Mouse (Mus musculus) embryonic facial prominence, embryonic 10.5 days (tissue): ENCODE measurements at regions not wholly inside any gene's neighbourhood (a gene's known extent, or its start where the extent isn't known, plus 50 kb on each side); places are given as distances from the start of the nearest gene placed in this dataset.
"Not testable (repeated sequence)": the region's sequence is repeated elsewhere in the genome, so short reads cannot be mapped to it uniquely, and the experiment has no call there.

Source experiments
- DNase-seq: peaks from one replicate; pipeline ENCODE4 v3.0.0-alpha.2; 2017; ENCODE audit warnings: low spot score
- H3K27ac ChIP-seq: fragments of 300-500 bp; sonication (generic); replicated peaks from 2 replicates; pipeline ENCODE4 v1.5.1; 2016; ENCODE audit warnings: mild to moderate bottlenecking
- H3K27me3 ChIP-seq: fragments of 300-500 bp; sonication (generic); replicated peaks from 2 replicates; pipeline ENCODE4 v1.6.1; 2016; ENCODE audit warnings: low read depth, mild to moderate bottlenecking; ENCODE audit not compliant: poor library complexity, severe bottlenecking
- H3K36me3 ChIP-seq: fragments of 300-500 bp; sonication (generic); replicated peaks from 2 replicates; pipeline ENCODE4 v1.6.1; 2016; ENCODE audit warnings: mild to moderate bottlenecking, moderate library complexity
- H3K4me1 ChIP-seq: fragments of 300-500 bp; sonication (generic); 2 replicates; pipeline ENCODE4 v1.6.1; 2016
- H3K4me3 ChIP-seq: fragments of 300-500 bp; sonication (generic); 2 replicates; pipeline ENCODE4 v1.5.1; 2016; ENCODE audit warnings: mild to moderate bottlenecking, moderate library complexity
- H3K9me3 ChIP-seq: fragments of 300-500 bp; sonication (generic); 2 replicates; pipeline ENCODE4 v1.6.1; 2016; ENCODE audit warnings: mild to moderate bottlenecking
- WGBS: fragments of 180-500 bp; shearing (Covaris S2); methylation state at CpG from one replicate; pipeline ENCODE4 v1.1.7; 2016; 5-methylcytosine and 5-hydroxymethylcytosine counted together

DNA sequence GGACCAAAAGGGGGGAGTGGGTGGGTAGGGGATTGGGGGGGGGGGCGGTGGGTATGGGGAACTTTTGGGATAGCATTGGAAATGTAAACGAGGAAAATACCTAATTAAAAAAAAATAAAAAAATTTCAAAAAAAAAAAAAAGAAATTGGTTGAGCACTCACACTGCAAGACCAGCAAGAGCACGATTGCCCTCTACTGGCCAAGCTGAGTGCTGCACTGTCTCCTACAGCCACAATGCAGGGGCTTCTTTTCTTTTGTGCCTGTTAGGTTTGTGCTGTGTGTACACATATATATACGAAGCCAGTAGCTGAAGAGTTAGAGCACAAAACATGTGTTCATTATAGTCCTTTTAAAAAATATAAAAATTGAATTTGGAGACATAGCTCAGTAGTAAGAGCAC lies 55.6 kb downstream of the Mup20 start:
- DNase-seq: peak; percentile 35
- Histone ChIP-seq H3K27ac (no peak overlapping the region), H3K27me3 (no peaks in the 10 kb centered on the region), H3K4me1 (no peaks in the 10 kb centered on the region), H3K9me3 (peaks cover 4% of the 10 kb centered on the region; the same call in 1 of the 2 replicates), H3K36me3 (no peaks in the 10 kb centered on the region), H3K4me3 (no peak overlapping the region)
- 29% methylated on average over 4 of the region's 4 CpGs for WGBS

DNA sequence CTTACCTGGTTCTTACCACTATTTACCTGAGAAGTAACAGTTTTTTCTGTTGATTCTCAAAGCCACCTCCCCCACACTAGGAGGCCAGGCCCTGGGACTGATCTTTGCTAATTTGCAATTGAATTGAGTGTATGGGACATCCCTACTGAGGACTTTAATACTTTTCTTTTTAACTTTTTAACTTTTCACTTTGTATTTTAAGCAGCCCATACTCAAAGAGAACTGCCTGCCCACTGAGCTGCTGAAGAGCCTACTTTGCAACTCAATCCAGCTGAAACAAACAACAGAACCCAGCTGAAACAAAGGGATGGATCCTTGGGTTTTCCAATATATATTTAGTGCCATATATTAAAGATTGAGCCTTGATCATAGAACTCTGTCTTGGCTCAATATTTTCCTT lies 64.0 kb downstream of the Mup20 start:
- not testable (repeated sequence) for H3K27ac ChIP-seq, H3K4me1 ChIP-seq, H3K9me3 ChIP-seq, DNase-seq, H3K4me3 ChIP-seq, H3K36me3 ChIP-seq, H3K27me3 ChIP-seq

DNA sequence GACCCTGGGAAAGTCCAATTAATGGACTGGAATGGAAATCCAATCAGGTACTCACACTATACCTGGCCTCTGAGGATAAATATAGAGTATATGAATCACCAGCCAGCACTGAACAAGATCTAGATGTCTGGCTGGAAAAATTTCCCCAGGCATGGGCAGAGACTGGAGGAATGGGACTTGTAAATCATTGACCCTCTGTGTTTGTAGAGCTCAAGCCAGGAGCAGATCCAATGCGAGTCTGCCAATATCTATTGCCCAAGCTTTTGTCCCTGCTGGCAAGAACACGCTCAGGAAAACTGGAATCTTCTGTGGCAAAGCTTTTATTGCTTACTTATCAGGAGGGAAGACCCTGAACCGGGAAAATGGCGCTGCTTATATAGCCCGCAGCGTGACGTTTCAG lies 77.8 kb downstream of the Mup20 start:
- no peak for DNase-seq
- no peak overlapping the region for H3K27ac ChIP-seq
- no peaks in the 10 kb centered on the region for H3K4me1 ChIP-seq
- no peak overlapping the region for H3K4me3 ChIP-seq
- no peaks in the 10 kb centered on the region for H3K9me3 ChIP-seq
- no peaks in the 10 kb centered on the region for H3K36me3 ChIP-seq
- no peaks in the 10 kb centered on the region for H3K27me3 ChIP-seq
- WGBS: 92% methylated on average over 7 of the region's 7 CpGs

DNA sequence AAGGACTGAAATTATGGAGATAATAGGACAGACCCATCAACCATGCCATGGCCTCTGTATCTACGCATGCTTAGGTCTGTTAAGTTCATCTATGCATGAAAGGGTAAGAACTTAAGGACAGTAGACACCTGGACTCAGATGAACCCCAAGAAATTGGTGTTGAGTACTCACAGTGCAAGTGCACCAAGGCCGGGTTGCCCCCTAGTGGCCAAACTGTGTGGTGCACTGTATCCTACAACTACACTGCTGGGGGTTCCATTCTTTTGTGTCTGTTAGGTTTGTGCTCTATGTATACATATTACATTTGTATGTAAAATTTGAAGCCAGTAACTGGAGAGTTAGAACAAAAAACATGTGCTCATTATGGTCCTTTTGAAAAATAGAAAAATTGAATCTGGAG lies 80.7 kb downstream of the Mup20 start:
- H3K4me3 ChIP-seq: no peak overlapping the region
- H3K27ac ChIP-seq: no peak overlapping the region
- no peaks in the 10 kb centered on the region for H3K9me3 ChIP-seq
- H3K4me1 ChIP-seq: no peaks in the 10 kb centered on the region
- no peaks in the 10 kb centered on the region for H3K27me3 ChIP-seq
- H3K36me3 ChIP-seq: no peaks in the 10 kb centered on the region
- peak; percentile 28 for DNase-seq
- WGBS: 62% methylated on average over 2 of the region's 2 CpGs

DNA sequence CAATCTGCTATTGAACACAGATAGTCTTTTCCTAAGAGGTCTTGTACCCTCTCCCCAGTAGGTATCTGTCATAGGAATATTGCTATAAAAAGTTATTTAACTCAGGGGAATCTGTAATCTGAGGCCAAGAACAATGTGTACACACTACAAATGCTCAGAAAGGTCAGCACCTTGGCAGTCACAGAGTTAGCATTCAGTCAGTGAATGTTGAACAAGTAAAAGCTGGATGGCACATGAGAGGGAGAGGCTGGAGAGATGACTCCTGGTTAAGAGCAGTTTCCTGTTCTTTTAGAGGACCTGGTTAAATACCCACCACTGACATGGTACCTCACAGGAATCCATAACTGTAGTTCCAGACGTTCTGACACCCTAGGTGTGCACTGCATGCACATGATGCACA lies 84.3 kb downstream of the Mup20 start:
- Histone ChIP-seq H3K4me1 (no peaks in the 10 kb centered on the region), H3K9me3 (no peaks in the 10 kb centered on the region), H3K4me3 (no peak overlapping the region), H3K27me3 (no peaks in the 10 kb centered on the region), H3K36me3 (no peaks in the 10 kb centered on the region), H3K27ac (no peak overlapping the region)
- WGBS: 79% methylated on average over 1 of the region's 1 CpGs
- no peak for DNase-seq

DNA sequence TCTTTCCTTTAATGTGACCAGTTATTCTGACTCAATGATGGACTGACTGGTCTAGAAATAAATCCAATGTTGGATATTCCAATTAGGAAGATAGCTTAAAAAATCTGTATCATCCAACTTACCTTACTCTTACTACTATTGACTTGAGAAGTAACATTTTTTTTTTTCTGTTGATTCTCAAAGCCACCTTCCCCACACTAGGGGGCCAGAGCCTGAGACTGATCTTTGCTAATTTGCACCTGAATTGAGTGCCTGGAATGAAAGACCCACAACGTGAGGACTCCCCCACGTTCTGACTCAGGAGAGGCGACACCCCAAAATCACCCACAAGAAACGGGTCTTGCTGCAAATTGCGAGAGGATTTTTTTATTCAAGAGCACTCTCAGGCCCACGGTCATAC lies 86.3 kb downstream of the Mup20 start:
- H3K4me1 ChIP-seq: not testable (repeated sequence)
- 89% methylated on average over 6 of the region's 6 CpGs for WGBS

DNA sequence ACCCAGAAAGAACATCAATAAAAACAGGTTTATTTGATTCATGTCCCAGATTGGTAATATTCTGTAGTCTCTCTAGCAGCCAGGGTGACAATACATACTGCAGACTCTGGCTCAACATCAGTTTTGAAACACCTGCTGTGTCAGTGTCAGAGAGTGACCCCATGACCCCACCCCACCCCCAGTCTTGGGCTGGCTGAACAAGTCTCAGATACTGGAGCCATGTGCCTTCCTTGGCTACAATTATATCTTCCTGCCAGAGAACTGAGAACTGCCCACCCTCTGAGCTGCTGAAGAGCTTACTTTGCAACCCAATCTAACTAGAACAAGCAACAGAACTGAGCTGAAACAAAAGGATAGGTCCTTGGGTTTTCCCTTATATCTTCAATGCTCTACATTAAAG lies 91.6 kb downstream of the Mup20 start:
- H3K4me3 ChIP-seq: no peak overlapping the region
- no peaks in the 10 kb centered on the region for H3K4me1 ChIP-seq
- no peaks in the 10 kb centered on the region for H3K36me3 ChIP-seq
- no peak for DNase-seq
- H3K9me3 ChIP-seq: no peaks in the 10 kb centered on the region
- no peaks in the 10 kb centered on the region for H3K27me3 ChIP-seq
- no peak overlapping the region for H3K27ac ChIP-seq

More for the DNA sequence above, 86.3 kb downstream of the Mup20 start:
- DNase-seq, H3K27me3 ChIP-seq, H3K36me3 ChIP-seq, H3K27ac ChIP-seq, H3K4me3 ChIP-seq, H3K9me3 ChIP-seq: not testable (repeated sequence)
